Mouse (Mus musculus) macrophage (primary cell): ENCODE measurements around the gene Scamp2. TPM values are rescaled to one million over a fixed set of nuclear protein-coding genes. Genes with fewer than 3 reads are reported as not detected.

Experiments used
- H3K27ac ChIP-seq: fragments of 350-480 bp; formaldehyde crosslinking; 2 replicates; pipeline ENCODE4 v1.9.0; 2021
- H3K36me3 ChIP-seq: fragments of 350-480 bp; formaldehyde crosslinking; 2 replicates; pipeline ENCODE4 v1.9.0; 2021; ENCODE audit errors: inconsistent target
- H3K4me3 ChIP-seq: fragments of 350-480 bp; formaldehyde crosslinking; 2 replicates; pipeline ENCODE4 v1.9.0; 2021; ENCODE audit errors: inconsistent target
- H3K79me2 ChIP-seq: fragments of 350-480 bp; formaldehyde crosslinking; 2 replicates; pipeline ENCODE4 v1.9.0; 2021; ENCODE audit errors: inconsistent target
- WGBS: methylation state at CpG from one replicate; pipeline ENCODE4 v1.1.7; 2026; ENCODE audit warnings: inconsistent platforms; ENCODE audit not compliant: missing documents; 5-methylcytosine and 5-hydroxymethylcytosine counted together
- polyA plus RNA-seq: library from polyadenylated mRNA; stranded (reverse); fragments of 250-400 nt; gene quantifications from 3 replicates; pipeline ENCODE4 v1.2.4, GENCODE M21; 2018; ENCODE audit warnings: inconsistent platforms
- total RNA-seq, 78 experiments: library from RNA; depleted of rRNA; stranded (reverse); fragments of 250-400 nt; gene quantifications; 1 replicate in 9 of 78; 2 replicates in 24 of 78; 3 replicates in 43 of 78; 4 replicates in 2 of 78; pipeline ENCODE4 v1.2.4; 2018; ENCODE audit warnings: inconsistent platforms in 56 of 78

Scamp2 gene
- total RNA-seq (2018; cell fraction: chromatin; rRNA removed) = 100 to 1,000 TPM in 12 of 26 experiments, 10 to 100 TPM in 14; 36.1 to 197 (median 92.2) TPM
- total RNA-seq (2018; cell fraction: cytosol; rRNA removed) = 100 to 1,000 TPM; 134 to 249 (median 184) TPM
- total RNA-seq (2018; cell fraction: nucleus; rRNA removed) = 100 to 1,000 TPM in 23 of 26 experiments, 10 to 100 TPM in 3; 90.1 to 273 (median 166) TPM
- 90.8 to 189 TPM (median 140 TPM) in 3 replicates for polyA plus RNA-seq

- Histone ChIP-seq H3K79me2 (peaks cover 43% of the 10 kb centered on the region), H3K4me3 (peak within 1 kb of the TSS; percentile 67), H3K36me3 (no peaks in the 10 kb centered on the region), H3K27ac (peak within 1 kb of the TSS; percentile 84)
- WGBS = under 1% methylated on average over 33 of the region's 37 CpGs
Observed at GRCm38 (mm10) chr9:57560861-57561710, at the start of gene Scamp2. TSS of gene Scamp2 (plus strand) at chr9:57560943.

- Histone ChIP-seq H3K27ac (no peak overlapping the region), H3K4me3 (no peak overlapping the region), H3K36me3 (no peaks in the 10 kb centered on the region), H3K79me2 (peaks cover 8% of the 10 kb centered on the region)
- WGBS = 13% methylated on average over 3 of the region's 3 CpGs
Observed at GRCm38 (mm10) chr9:57517113-57517512, 43.6 kb upstream of the Scamp2 start.

- 32% methylated on average over 16 of the region's 16 CpGs for WGBS
- Histone ChIP-seq H3K27ac (peak overlapping the region; percentile 58), H3K4me3 (peak overlapping the region; percentile 53), H3K36me3 (no peaks in the 10 kb centered on the region), H3K79me2 (peaks cover 42% of the 10 kb centered on the region)
Observed at GRCm38 (mm10) chr9:57520375-57521055, 40.2 kb upstream of the Scamp2 start.

- Histone ChIP-seq H3K27ac (peak within 1 kb of the TSS; percentile 58), H3K4me3 (peak within 1 kb of the TSS; percentile 68), H3K79me2 (peaks cover 50% of the 10 kb centered on the region), H3K36me3 (no peaks in the 10 kb centered on the region)
- under 1% methylated on average over 95 of the region's 95 CpGs for WGBS
Observed at GRCm38 (mm10) chr9:57521056-57521911, 39.5 kb upstream of the Scamp2 start, which contains the start of gene Cox5a. TSS of gene Cox5a (plus strand) at chr9:57521274.

- 47% methylated on average over 7 of the region's 7 CpGs for WGBS
- peak overlapping the region; percentile 57 for H3K27ac ChIP-seq
Observed at GRCm38 (mm10) chr9:57522114-57522860, 38.5 kb upstream of the Scamp2 start.

GRCm38 (mm10) chr9:57522861-57523246 is 37.9 kb upstream of the Scamp2 start:
- 77% methylated on average over 4 of the region's 4 CpGs for WGBS

More at GRCm38 (mm10) chr9:57522114-57522860, 38.5 kb upstream of the Scamp2 start:
- Histone ChIP-seq H3K4me3 (peak overlapping the region; percentile 68), H3K79me2 (peaks cover 60% of the 10 kb centered on the region), H3K36me3 (no peaks in the 10 kb centered on the region)

GRCm38 (mm10) chr9:57523754-57524153 is 37.0 kb upstream of the Scamp2 start:
- WGBS = 75% methylated on average over 1 of the region's 1 CpGs
- peak overlapping the region; percentile 32 for H3K27ac ChIP-seq
- H3K36me3 ChIP-seq = 0 out of 2 replicates have a peak, but pooled peaks cover 3% of the 10 kb centered on the region
- no peak overlapping the region for H3K4me3 ChIP-seq
- peaks cover 74% of the 10 kb centered on the region for H3K79me2 ChIP-seq

More at GRCm38 (mm10) chr9:57522861-57523246, 37.9 kb upstream of the Scamp2 start:
- Histone ChIP-seq H3K79me2 (peaks cover 65% of the 10 kb centered on the region), H3K27ac (peak overlapping the region; percentile 57; the same call in 1 of the 2 replicates), H3K4me3 (peak overlapping the region; percentile 68; the same call in 1 of the 2 replicates), H3K36me3 (no peaks in the 10 kb centered on the region)

GRCm38 (mm10) chr9:57524439-57524838 is 36.3 kb upstream of the Scamp2 start:
- H3K79me2 ChIP-seq = peaks cover 81% of the 10 kb centered on the region

GRCm38 (mm10) chr9:57525516-57525915 is 35.2 kb upstream of the Scamp2 start:
- no peak overlapping the region for H3K4me3 ChIP-seq
- 15% methylated on average over 2 of the region's 2 CpGs for WGBS
- H3K27ac ChIP-seq = peak overlapping the region; percentile 2; the same call in 1 of the 2 replicates
- H3K79me2 ChIP-seq = peaks cover 92% of the 10 kb centered on the region
- peaks cover 18% of the 10 kb centered on the region; the same call in 1 of the 2 replicates for H3K36me3 ChIP-seq

More at GRCm38 (mm10) chr9:57524439-57524838, 36.3 kb upstream of the Scamp2 start:
- H3K27ac ChIP-seq = 0 out of 2 replicates have a peak overlapping the region, but pooled peaks have one; percentile 10
- H3K36me3 ChIP-seq = peaks cover 9% of the 10 kb centered on the region; the same call in 1 of the 2 replicates
- no peak overlapping the region for H3K4me3 ChIP-seq

- Histone ChIP-seq H3K4me3 (no peak overlapping the region), H3K27ac (no peak overlapping the region), H3K36me3 (peaks cover 19% of the 10 kb centered on the region; the same call in 1 of the 2 replicates), H3K79me2 (peaks cover 99% of the 10 kb centered on the region)
Observed at GRCm38 (mm10) chr9:57526435-57526834, 34.3 kb upstream of the Scamp2 start.

- H3K79me2 ChIP-seq = peaks cover 47% of the 10 kb centered on the region
- peaks cover 39% of the 10 kb centered on the region; the same call in 1 of the 2 replicates for H3K36me3 ChIP-seq
- 88% methylated on average over 1 of the region's 1 CpGs for WGBS
- H3K4me3 ChIP-seq = no peak overlapping the region
- H3K27ac ChIP-seq = no peak overlapping the region
Observed at GRCm38 (mm10) chr9:57531946-57532345, 28.8 kb upstream of the Scamp2 start.

- H3K79me2 ChIP-seq = peaks cover 21% of the 10 kb centered on the region
- no peak overlapping the region for H3K27ac ChIP-seq
- peak overlapping the region; percentile 84; the same call in 1 of the 2 replicates for H3K4me3 ChIP-seq
- 91% methylated on average over 5 of the region's 5 CpGs for WGBS
- H3K36me3 ChIP-seq = peaks cover 30% of the 10 kb centered on the region; the same call in 1 of the 2 replicates
Observed at GRCm38 (mm10) chr9:57536362-57536761, 24.4 kb upstream of the Scamp2 start.
